Mouse (Mus musculus) lung, postnatal 25 days (tissue): ENCODE data around the gene Tmem98.

Experiments used
- DNase-seq: peaks from one replicate; pipeline ENCODE4 v3.0.0; 2022; ENCODE audit warnings: low spot score

The Tmem98 gene

GRCm38 (mm10) chr11:80791677-80792432, 18.1 kb upstream of the Tmem98 start:
- DNase-seq, result peak; percentile 67

DNA sequence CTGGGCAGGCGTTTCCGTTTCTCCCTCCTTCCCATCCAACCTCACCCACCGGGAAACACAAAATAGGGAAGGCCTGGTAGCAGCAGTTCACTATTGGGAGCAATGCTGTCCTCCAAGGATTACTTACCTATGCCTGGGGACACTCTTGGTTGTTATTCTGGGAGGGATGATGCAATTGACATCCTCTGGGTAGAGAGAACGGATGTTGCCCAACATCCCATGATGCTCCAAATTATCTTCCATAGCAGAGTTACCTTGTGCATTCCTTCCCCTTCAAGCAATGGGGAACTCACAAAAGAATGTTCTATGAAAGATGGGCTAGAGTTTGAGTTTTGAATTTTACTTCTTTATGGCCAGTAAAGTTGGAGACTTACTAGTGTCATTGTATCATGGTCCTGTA, 16.6 kb upstream of the Tmem98 start:
- no peak for DNase-seq

GRCm38 (mm10) chr11:80794290-80794689, 15.7 kb upstream of the Tmem98 start:
- DNase-seq, result no peak

GRCm38 (mm10) chr11:80795431-80795830, 14.5 kb upstream of the Tmem98 start:
- no peak for DNase-seq

DNA sequence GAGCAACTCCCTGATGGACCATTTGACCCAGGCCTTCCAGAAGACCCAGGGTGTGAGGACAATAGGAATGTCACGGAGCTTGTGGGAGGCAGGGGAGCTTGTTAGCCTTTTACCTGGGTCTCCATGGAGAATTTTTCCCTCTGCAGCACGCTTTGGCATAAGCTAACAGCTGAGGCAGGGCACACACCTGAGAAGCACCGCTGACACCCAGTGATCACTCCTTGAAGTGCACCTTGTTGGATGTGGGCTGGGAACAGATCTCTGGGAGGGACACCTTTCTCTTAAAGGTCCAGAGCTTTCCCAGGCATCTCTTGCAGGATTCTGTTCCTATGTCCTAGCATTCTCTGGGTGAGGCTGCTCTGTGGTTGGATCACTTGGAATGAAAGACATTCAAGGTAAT, 10.0 kb upstream of the Tmem98 start:
- DNase-seq, result no peak

GRCm38 (mm10) chr11:80802706-80803105, 7.3 kb upstream of the Tmem98 start:
- peak; percentile 72 for DNase-seq

- peak; percentile 37 for DNase-seq
Measured at GRCm38 (mm10) chr11:80808551-80809070, 1.4 kb upstream of the Tmem98 start.

GRCm38 (mm10) chr11:80809666-80809992, 346 bp upstream of the Tmem98 start:
- no peak for DNase-seq

DNA sequence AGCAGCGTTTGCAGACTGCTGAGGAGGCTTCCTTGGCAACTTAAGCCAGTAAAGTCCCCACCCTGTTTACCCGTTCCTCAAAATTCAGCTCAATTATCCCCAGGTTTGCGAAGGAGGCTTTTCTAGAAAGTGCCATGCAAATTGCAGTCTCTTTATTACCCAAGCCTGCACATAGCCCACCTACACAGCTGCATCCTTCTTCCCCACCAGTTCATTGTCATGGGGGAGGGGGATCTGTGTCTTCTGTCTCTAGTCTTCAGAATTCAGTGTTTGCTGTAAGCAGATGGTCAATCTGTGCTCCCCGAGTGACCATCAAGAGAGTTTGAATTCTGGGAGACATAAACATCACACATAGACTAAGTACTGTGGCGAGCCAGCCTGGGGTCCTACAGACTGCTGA, 1.2 kb downstream of the Tmem98 start:
- no peak for DNase-seq

DNA sequence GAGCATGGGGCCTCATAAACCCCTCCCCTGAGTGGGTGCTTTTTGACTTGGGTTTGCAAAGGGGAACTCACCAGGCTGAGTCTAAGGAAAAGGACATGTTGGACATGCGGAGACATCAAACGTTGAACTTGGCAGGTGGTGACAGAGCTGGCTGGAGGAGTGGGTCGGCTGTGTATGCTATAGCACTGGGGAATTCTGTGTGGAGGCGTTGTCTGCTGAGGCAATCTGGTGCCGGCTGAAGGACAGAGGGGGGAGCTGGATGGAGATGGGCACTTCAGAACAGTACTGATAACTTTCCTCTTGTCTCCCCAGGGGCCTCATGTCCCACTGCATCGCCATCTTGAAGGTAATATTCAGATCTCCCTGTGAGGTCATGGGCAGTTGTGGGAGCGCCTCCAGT, 5.4 kb downstream of the Tmem98 start:
- DNase-seq, result no peak

GRCm38 (mm10) chr11:80818060-80818697, 8.2 kb downstream of the Tmem98 start:
- peak; percentile 89 for DNase-seq

DNA sequence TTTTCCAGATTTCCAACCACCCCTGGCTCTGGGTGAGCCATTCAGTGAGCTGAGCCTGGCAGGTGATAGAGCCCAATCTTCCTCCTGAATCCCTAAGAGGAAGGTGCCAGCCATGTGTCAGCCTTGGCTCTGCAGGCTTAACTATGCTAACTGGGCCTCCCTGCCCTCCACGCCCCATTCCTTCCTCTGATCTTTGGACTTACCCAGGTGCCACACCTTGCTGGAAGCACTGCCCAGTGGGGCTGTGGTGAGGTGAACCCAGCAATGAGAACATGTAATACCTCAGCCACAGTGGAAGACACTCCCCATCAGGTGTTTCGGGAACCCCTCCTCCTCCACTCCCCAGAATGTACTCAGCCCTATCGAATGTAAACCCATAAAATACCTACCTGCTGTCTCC, 10.1 kb downstream of the Tmem98 start:
- DNase-seq, result peak; percentile 35

DNA sequence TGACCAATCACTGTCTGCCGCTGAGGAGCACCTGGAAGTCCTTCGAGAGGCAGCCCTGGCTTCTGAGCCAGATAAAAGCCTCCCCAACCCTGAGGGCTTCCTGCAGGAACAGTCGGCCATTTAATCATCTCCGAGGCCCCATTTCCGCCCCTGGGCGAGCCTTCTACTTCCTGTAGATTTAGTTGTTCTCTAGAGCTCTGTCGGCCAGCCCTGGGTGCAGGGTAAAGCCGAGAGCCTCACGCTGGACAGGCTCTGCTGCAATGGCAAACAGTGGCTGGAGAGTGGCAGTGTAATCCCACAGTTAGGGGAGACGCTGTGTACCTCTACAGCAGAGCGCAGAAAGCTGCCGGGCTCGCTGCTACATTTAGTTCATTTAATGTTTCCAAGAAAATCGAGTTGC, 11.3 kb downstream of the Tmem98 start:
- no peak for DNase-seq

- DNase-seq, result no peak
Measured at GRCm38 (mm10) chr11:80821794-80822193, 11.8 kb downstream of the Tmem98 start.

DNA sequence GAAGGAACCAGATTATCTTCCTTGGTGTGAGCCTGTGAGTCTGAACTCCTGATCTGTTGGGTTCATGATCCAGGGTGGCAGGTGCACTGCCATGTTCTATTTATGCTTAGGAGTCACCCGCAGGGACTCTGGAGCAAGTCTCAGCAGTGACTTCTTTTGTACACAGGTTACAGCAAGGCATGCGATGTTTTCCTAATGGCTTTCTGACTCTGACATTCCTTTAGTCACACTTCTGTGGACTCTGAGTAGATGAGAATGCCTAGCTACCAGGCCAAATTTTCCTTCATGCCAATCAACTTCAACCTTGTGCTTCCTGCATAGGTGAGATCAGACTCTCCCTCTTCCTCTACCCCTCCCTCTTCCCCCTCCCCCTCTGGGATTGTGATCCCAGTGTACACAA, 25.4 kb downstream of the Tmem98 start:
- no peak for DNase-seq

DNA sequence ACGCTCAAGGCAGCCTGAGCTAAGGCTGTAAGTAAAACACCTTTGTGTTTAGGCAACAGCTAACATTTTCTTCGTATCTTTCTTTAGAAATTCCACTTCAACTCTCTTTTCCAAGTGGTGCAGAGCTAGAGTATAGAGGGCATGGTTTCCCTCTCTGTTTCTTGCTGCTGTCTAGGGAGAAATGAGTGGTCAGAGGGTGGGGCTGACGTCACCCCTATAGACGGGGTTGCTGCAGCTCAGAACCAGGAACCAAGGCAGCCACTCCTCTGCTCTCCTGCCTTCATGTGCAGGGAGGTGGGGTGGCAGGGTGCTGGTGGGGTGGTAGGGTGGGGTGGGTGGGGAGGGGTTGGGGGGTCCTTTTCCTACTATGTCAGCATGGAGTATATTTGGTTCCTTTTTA, 25.9 kb downstream of the Tmem98 start:
- no peak for DNase-seq

DNA sequence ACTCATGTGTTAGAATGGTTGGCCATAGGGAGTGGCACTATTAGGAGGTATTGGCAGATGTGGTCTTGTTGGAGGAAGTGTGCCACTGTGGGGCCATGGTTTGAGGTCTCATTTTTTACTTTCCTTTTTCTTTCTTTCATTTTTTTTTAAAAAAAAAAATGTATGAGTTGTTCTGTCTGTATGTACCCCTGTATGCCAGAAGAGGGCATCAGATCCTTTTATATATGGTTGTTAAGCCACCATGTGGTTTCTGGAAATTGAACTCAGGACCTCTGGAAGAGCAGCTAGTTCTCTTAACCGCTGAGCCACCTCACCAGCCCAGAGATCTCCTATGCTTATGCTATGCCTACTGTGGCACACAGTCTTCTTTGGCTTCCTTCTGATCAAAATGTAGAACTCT, 28.7 kb downstream of the Tmem98 start:
- DNase-seq, result no peak

DNA sequence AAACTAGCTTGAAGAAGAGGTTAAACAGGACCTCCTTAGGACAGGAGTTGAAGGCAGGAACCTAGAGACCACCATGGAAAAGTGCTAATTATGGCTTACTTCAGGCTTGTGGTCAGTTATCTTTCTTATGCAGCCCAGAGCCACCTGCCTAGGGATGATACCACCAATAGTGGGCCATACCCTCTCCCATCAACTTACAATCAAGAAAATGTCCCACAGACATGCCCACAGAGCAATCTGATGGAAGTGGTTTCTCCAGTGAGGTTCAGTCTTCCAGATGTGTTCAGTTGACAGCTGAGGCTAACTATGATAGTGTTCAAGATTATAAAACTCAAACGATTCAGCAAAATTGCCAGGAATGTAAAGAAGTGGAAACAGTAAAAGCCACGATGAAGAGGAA, 33.5 kb downstream of the Tmem98 start:
- DNase-seq, result no peak

DNA sequence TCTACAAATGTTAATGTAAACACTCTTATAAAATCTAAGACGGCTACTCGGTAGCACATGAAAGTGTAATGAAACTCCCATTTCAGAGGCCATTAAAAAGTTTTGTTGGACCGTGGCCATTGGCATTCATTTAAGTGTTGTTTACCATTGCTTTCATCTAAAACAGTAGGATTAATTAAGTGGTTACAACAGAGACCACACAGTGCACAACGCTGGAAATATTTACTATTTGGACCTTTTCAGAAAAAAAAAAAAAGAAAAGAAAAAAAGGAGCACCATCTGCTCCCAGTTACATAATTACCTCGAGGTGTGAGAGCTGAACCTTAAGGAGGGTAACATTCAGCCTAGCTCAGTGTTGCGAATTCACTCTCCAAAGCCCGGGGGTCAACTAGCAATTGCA, 35.5 kb downstream of the Tmem98 start:
- DNase-seq, result peak; percentile 18

GRCm38 (mm10) chr11:80846115-80846514, 36.1 kb downstream of the Tmem98 start:
- DNase-seq, result peak; percentile 13

DNA sequence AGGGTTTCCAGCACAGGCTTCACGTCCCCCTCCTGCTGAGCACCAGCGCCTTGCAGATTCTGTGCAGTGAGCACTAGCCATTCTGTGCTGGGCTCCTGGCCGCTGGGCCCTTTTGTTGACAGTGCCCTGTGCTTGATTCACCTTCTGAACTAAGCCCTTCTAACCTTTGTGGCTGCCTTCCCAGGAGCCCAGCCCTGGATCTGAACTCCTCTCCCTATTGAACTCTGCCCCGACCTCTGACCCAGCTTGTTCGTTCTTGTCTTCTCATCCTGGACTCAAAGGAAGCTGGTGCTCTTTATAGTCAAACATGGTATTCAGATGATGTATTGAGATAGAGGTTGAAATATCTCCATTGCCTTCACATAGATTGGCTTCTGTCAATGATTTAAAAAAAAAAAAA, 38.2 kb downstream of the Tmem98 start:
- DNase-seq, result no peak

- peak; percentile 54 for DNase-seq
Measured at GRCm38 (mm10) chr11:80851859-80852258, 41.9 kb downstream of the Tmem98 start.

DNA sequence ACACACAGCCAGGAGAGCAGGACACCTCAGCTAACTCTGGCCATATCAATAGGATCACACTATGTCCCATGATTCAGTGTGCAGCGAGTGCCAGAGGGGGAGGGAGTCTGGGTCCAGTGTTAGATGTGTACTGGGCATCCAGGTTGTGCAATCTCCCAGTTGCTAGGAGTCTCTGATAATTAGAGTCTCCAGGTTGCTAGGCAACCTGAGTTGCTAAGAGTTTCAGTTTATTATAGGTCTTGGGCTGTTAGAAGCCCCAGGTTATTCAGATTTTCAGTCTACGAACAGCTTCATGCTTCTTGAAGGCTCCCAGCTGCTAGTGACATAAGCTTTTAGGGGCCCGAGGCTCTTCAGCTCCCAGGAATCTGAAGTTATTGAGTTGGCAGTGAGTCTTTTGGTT, 43.0 kb downstream of the Tmem98 start:
- DNase-seq, result peak; percentile 60

DNA sequence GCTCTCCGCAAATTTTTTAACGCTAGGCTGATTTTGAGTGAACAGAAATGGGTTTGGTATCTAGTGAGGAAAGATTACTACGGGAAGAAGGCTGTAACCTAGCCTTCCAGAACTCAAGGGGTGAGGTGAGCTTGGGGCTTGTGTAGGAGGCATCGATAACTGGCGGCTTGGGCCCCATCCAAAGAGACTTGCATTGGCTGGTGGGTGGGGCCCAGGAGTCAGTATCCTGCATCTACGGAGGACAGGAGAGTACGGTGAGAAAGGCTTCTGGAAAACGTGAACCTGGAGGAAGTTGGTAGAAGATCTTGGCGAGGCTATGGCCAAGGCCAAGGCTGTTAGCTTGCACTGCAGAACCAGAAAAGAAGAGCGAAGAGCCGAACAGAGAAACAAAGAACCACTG, 44.5 kb downstream of the Tmem98 start:
- DNase-seq, result no peak
